Mouse (Mus musculus) right cerebral cortex, postnatal 25 days (tissue): ENCODE results near the gene Insl3.
"Not testable (repeated sequence)": the region's sequence is repeated elsewhere in the genome, so short reads cannot be mapped to it uniquely, and the experiment has no call there.

Experiments used
- DNase-seq: peaks from one replicate; pipeline ENCODE4 v3.0.0; 2022

Gene Insl3

DNA sequence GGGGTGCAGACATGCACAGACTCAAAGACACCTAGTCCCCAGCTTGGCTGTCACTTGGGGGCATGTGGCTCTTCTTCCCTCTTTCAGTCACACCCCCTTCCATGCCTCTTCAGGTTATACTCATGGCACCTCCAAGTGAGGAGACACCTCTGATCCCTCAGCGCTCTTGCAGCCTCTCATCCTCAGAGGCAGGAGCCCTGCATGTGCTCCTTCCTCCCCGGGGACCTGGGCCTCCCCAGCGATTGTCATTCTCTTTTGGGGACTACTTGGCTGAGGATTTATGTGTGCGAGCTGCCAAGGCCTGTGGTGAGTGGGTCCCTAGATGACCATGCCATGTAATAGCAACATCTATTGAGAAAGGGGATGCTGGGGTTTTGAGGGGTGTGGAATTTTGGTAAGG is 10.8 kb upstream of the Insl3 start:
- no peak for DNase-seq

DNA sequence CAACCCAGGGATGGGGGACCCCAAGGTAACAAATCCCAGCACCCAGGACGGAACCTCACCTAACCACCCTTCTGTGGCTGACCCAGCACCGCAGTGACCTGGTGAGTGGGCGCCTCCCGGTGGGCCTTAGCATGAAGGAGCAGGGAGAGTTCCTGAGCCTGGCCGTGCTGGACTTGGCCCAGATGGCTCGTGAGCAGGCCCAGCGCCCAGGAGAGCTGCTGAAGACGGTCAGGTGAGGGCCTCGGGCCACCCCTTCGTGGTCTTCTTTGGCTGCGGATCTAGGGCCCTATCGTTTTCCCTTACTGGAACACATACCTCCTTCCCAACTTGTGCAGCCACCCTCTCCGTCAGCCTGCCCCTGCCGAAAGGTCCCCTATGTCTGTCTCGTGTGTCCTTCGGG is 9.9 kb upstream of the Insl3 start:
- no peak for DNase-seq

DNA sequence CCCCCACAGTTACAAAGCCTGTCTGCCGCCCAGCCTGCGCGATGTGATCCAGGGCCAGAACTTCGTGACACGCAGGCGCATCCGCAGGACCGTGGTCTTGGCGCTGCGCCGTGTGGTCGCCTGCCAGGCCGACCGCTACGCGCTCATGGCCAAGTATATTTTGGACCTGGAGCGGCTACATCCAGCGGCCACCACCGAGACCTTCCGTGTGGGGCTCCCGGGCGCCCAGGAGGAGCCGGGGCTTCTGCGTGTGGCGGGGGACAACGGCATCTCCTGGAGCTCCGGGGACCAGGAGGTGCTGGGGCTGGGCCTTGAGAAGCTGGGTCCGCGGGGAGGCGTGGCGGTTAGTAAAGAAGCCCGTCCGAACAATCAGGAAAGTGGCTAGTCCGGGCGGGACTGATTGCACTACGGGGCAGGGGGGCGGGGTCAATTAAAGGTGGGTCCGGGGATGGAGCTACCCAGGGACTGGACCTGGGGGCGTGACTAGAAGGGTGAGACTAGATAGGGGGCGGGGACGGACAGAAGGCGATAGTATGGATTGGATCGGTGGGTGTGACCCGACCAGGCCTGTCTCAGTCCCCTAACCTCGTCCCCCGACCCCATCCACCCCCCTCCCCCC is 9.4 kb upstream of the Insl3 start:
- DNase-seq: no peak

DNA sequence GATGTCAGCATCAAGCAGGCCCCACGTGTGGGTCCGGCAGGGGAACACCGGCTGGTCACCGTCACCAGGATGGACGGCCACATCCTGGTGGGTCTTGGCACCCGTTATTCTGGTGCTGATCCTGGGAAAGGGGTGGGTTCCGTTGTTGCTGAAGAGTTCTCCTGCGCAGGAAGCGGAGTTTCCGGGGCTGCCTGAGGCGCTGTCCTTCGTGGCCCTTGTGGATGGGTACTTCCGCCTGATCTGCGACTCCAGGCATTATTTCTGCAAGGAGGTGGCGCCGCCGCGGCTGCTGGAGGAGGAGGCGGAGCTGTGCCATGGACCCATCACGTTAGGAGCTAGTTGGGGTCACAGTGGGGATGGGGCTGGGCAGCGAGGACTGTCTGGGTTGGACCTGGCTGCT is 8.5 kb upstream of the Insl3 start:
- DNase-seq: no peak

DNA sequence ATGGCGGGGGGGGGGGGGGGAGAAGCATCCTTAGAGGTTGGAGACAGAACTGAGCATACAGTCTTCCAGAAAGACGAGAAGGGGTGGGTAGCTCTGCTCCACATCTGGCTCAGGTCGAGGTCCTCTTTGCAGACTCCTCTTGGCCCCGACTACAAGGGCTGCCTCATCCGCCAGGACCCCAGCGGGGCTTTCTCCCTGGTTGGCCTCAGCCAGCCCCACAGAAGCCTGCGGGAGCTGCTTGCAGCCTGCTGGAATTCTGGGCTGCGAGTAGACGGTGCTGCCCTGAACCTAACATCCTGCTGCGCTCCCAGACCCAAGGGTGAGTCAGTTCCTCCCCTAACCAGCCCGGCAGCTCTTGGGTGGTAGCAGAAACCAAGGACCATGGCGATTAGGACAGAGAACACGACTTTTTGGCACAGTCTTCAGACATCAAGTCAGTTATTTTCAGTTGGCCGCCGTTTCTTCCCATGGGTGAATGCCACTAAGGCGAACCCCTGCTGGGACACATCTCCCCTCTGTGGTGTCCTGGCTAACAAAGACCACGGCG is 7.6 kb upstream of the Insl3 start:
- DNase-seq: no peak

DNA sequence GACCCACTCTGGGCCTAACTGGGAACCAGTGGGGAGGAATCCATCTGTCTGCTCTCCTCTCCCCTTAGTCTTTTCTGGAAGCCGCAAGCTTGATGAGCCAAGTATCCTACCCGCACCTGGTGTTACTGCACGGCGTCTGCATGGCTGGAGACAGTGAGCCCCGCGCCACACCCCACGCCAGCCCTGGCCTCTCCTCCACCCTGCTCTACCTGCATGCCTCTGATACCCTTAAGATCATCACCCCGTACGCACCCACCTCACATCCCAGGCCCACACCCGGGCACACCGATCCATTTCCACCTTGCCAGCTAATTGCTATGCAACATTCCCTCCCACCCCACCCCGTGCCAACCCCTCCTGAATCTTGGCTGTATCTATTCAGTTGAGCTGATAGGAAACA is 6.2 kb upstream of the Insl3 start:
- no peak for DNase-seq

DNA sequence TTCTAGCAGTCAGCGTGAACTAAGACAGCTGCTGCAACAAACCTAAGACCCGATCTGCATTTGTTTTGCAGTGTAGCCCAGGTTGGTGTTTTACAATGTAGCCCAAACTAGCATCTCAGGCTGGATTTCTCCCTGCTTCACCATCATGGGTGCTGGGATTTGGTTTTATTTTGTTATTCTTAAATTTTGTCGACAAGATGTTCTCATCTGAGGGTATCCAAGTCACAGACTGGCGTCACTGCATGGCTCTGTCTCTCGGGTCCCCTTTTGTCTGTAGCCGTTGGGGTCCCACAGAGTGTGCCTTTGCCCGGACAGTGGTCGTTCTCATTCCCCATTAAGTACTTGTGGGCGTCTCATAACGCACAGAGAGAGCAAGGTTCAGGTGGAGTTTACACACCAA is 4.3 kb upstream of the Insl3 start:
- DNase-seq: no peak

DNA sequence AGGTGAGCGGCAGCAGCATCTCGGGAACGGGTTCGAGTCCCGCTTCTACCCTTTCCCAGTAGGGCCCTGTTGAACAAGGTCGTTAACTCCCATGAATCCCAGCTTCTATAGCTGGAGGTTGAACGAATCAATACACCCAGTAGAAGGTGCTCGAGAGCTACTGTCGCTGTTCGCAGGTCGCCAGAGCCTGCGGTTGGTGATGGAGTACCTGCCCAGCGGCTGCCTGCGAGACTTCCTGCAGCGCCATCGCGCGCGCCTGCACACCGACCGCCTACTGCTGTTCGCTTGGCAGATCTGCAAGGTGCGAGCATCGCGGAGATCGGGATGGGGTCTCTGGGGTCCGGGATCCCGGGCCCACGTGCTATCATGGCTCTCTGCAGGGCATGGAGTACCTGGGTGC is 3.4 kb upstream of the Insl3 start:
- no peak for DNase-seq

DNA sequence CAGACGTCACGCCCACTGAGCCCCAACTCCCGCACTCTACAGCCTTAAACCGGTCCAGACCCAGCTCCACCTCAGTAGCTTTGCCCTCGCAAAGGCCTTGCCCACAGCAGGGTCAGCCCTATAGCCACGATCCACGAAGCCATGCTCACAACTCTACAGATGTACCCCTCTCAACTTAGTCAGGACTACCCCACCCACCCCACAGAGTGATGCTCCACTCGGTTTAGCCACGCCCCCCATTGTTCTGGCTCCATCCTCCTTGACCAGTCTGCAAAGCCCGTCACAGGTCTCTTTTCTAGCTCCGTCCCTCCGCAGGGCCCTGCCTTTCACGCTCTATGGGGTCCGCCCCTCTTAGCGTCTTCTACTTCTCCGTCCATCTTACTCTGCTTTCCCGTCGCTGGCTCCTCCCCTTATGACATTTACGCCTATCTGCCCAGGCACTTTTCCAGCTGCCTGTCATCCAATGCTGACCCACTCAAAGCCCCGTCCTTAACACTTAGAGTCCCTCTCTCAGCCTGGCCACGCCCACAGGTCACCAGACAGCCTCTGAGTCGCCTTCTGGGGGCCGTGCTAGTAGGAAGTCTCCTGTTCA is 2.8 kb upstream of the Insl3 start:
- no peak for DNase-seq

DNA sequence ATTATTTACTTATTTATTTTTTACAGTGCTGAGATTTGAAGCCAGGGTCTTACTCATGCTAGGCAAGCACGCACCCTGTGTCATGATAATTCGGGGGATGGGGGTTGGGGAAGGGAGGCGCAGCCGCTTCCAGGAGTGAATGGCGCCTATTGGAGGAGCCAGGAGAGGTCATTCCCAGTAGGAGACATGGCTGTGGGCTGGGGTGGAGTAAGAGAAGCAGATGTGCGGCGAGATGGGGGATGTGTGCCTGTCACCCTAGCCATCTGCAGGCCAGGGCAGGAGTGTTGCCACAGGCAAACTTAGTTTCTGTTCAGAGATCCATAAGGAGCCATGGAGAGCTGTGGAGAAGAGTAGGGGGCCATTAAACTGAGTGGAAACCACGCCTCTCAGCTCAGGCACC is 1.4 kb upstream of the Insl3 start:
- no peak for DNase-seq

DNA sequence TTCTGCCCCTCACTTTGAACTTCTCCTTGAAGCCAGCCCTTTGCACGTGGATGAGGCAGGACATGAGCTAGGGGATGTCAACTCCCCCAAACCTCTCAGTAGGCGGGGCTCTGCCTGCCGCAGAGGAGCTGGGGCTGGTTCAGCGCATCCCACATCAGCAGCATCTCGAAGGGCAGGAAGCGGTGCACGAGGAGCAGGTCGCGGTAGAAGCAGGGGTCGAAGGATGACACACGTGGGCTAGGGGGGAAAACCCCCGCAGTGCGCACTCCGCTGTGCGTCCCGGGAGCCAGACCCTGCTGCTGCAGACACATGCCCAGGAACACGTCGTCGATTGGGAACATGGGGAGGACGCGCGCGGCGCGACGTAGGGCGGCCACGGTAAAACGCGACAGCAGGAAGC is 3.5 kb downstream of the Insl3 start:
- no peak for DNase-seq

DNA sequence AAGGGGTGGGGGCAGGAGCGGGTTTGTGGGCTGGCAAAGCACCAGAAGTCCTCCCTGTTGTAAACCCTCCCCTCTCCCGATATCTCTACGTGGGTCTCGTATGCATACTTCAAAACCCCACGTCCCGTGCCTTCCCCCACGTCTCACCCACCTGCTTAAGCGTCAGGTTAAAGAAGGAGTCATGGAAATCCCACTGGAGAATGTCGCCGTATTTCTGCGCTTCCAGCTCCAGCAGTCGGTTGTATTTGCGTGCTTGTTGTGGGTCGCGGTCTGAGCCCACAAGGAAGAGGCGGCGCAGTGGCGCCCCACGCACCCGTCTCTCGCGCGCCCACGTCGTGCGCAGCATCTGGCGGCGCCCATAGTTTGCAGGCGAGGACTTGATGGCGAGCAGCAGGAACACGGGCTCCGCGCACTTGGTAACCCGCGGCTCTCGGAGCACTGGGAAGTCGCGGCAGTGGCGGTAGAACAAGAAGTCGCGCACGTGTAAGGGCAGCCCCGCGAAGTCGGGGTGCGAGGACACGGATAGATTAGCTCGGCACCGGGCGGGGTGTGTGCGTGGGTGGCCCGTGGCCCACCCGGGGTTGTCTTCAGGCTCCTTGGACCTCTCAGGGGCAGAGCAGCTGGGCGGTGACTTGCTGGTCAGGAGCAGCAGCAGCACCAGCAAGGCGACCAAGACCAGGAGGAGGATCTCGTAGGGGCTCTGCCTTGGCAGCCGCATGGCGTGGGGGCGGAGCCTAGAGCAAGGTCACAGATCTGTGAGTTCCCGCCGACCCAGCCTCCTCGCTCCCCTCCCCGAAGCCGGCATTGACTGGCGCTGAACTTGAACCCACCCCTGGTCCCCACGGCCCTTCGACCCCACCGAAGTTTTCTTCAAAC is 4.4 kb downstream of the Insl3 start:
- DNase-seq: no peak

DNA sequence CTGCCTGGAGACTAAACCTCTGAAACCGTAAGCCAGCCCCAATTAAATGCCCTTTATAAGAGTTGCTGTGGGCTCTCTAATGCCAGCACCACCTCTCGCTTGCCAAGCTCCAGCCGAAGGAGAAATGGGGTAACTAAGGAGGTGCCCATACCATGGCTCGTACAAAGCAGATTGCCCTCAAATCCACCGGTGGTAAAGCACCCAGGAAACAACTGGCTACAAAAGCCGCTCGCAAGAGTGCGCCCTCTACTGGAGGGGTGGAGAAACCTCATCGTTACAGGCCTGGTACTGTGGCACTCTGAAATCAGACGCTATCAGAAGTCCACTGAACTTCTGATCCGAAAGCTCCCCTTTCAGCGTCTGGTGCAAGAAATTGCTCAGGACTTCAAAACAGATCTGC is 6.4 kb downstream of the Insl3 start:
- DNase-seq: not testable (repeated sequence)

DNA sequence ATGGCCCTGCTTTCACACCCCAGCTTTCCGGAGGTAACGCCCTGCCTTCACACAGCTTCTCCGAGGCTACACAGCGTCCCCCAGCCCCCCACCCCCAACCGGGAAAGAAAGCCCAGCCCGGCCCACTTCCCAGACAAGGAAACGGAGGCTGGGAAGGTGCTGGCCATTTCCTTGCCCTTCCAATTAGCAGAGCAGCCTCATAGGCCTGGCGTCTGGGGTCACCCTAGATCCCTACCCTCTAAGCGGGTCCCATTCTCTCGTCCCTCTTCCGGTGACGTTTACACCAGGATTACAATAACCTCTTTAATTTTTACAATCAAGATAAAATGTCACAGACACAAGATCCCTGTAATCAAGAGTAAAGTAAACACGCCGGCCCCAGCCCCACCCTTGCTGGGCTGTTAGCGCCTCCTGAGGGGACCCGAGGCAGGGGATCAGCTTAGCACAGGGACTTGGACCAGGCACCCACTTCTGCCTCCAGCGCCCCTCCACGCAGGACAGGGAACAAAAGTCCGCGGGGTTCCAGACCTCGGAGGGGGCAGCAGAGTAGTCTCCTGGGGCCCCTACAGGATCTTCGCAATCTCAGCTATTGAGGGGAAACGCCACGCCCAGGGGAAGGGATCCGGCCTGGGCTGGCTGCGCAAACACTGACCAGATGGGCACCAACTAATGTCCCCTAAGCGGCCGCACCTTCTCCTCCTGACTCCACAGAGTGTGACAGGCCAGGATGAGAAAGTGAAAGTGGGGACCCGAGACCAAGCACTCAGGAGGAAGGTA is 11.7 kb downstream of the Insl3 start:
- DNase-seq: no peak

DNA sequence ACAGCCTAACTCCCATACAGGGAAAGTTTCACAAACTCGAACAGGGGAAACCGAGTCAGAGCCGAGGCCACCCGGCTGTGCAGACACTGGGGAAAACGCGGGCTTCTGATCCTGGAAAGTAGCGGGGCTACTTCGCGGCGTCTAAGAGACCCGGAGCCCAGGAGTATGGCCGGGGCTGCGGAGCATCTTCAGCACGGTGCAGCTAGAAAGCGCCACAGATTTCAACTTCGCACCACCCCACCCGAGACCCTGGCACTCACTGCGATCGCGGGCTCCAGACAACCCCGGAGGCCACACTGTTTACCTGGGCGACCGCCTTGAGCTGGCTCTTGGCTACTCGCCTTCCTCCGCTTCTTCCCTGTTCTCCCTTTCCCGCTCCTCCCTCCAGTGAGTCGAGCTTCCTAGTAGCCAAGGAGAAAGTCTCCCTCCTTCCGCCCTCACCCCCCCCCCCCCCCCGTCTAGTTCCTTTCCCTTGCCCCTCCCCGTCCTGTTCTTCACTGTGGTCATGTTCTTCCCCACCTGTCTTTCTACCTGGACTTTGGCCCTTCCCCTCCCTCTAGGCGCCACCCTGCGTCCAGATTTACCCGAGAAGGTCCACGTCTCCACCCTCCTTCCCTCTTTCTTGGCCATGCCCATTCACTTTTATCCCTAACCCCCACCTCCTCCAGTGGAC is 12.5 kb downstream of the Insl3 start, which contains the start of gene B3gnt3:
Gene B3gnt3 (minus strand): TSS at position 376 of the 673 bp plus-strand sequence.
- DNase-seq: no peak

DNA sequence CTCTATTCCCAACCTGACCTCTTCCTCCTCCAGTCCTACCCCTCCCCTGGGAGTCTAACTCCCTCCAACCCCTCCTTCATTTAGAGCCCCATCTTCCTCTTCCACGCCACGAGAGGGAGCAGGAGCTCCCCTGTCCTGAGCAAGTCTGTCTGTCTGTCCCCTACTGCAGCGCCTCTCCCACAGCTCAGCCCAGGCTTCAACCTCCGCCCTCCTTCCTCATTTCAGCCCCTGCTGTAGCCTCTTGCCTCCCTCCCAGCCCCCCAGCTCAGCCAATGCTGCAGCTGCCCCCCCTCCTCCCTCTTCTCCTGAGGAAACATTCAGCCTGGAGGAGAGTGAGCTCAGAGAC is 13.0 kb downstream of the Insl3 start:
- no peak for DNase-seq

DNA sequence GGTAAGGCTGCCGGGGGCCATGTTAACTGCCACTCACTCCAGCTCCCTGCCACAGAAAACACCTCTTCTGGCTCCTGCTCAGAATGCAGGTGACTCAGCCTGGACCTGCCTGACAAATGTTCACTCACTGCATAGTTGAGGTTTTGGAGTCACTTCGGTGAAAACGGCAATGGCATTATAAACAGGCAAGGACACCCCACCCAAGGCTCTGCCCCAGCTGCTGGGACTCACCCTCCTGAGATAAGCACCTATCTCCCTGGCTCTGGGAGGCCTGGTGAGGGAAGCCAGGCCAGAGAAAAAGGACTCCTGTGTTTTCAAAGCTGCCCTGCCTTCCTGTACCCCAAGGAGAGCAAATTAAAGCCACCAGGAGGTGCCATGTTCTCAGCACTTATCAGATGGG is 13.9 kb downstream of the Insl3 start:
- no peak for DNase-seq

DNA sequence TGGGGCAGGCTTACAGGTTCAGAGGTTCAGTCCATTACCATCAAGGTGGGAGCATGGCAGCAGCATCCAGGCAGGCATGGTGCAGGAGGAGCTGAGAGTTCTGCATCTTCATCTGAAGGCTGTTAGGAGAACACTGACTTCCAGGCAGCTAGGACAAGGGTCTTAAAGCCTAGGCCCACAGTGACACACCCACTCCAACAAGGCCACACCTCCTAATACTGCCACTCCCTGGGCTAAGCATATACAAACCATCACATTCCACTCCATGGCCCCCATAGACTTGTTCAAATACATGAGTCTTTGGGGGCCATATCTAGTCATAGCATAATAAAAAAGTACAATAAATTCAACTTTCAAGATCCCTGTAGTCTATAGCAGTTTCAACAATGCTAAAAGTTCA is 14.4 kb downstream of the Insl3 start:
- not testable (repeated sequence) for DNase-seq

DNA sequence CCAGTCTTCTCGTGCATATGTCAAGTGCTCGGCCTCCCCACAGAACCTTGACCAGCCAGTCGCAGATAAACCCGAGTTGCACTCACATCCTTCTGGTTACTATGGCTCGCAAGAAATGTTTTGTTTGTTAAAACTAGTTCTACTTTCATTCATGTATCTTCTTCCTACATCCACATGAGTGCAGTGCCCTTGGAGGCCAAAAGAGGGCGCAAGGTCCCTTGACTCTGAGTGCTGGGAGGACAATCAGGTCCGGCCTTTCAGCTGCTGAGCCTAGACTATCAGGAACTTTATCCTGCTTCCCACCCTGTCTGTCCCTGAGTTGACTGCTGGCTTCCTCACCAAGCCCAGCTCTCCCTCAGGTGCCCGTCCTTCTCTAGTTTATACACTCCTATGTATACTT is 18.9 kb downstream of the Insl3 start:
- peak; percentile 50 for DNase-seq

DNA sequence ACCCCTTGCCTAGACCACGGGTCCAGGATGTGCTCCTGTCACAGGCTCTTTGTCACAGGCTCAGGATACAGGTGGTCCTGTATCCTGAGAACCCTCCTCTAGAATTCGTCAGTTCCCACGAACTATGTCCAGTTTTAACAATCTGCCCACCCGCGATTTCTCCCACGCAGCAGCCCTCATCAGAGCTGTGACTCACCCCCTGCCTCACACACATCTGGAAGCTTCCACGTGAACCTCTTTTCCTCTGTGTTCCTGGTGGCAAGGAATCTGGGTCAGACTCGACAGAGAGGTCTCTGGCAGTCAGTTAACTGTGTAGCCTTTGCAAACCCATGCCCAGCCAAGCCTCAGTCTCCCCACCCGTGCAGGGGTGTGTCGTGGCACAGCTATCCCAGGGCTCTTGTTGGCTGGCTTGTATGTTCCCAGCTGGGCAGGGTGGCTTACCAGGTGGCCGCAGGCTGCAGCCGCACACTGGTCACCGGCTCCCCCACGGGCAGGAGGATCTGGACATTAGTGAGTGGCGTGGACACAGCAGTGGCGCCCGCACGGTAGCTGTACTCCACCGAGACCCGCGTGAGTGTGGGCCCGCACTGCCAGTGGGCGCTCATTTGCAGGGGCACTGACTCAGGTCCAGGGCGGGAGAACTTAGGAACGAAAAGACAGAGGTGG is 20.3 kb downstream of the Insl3 start:
- no peak for DNase-seq

DNA sequence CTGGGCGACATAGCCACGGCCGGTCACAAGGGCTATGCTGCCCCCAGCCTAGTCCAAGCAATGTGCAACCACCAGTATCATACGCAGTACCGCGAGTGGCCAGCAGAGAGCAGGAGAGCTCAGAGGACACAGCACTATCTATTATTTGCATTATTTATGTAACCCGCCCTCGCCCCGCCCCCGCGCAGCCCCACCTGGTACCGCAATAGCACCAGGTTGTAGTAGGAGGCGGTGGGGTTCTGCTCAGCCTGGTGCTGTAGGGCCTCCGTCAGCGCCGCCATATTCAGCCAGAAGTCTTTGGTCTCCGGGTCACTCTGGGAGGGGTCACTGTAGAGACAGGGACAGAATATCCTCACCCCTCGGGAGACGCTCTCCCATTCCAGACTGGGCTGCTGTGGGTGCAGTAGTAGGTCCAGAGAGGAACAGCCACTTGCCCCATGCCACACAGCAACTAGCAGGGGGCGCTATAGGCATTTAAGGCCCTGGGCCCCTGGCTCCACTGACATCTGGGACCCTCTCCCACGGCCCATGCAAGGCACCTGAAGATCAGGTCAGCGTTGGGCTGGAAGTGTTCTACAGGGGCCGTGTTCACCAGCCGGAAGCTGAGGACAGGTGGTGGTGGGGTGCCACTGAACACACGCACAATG is 20.9 kb downstream of the Insl3 start:
- DNase-seq: peak; percentile 77

DNA sequence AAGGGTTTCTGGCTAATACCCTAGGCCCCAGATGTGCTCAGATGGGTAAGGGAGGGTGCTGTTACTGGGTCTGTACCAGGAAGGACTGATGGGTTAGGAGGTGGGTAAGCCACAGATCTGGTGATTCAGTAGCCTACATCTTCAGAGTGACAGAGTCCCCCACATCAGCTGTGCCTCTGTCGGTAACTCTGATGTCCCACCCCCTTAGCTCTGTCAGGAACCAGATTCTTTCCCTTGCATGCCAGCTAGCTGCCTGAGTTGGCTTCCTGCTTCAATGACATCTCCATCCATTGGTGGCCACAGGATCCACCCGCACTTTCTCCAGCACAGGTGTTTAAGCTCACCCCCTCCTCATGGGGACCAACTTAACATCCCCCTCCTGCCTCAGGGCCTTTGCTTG is 22.6 kb downstream of the Insl3 start:
- DNase-seq: no peak
